Mouse (Mus musculus): ENCODE results near the gene Rab7b. TPM values are rescaled to one million over a fixed set of nuclear protein-coding genes. Genes with fewer than 3 reads are reported as not detected.

The Rab7b gene
- polyA plus RNA-seq, 1 experiment: 157 TPM

DNA sequence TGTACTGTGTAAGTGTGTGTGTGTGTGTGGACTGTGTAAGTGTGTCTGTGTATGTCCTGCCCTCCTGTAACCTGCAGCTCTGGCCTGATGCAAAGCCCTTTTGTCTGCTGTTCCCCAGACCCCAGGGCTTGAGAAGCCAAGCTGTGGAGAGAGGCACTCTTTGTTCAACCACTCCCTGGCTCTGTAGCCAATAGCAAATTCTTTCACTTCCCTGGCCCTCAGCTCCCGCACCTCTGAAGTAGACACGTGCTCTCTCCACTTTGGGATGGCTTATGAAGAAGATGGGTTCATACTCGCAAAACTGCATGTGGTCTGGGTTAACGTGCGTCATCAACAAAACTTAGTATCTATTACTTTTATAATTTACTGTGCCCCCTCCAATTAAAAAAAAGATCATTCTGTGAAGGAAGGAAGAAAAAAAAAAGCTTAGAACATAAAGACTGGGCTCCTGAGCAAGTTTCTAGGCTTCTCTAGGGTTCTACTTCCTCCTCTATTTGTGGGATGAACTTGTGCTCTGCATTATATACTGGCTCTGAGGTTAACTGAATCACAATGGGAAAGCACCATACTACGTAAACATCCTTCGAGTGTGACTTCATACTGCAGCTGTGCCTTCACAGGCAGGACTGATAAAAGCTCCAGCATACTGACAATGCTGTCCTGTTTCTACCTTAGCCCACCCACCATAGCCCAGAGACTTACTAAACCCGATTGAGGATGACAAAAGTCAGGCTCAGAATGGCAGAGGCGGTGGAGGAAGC lies 71.4 kb downstream of the Rab7b start:
- H3K4me3 ChIP-seq (ENCODE audit: insufficient read depth, low read length): no peak overlapping the region
- TF ChIP-seq POLR2A (IDR thresholded peaks at IDR 0.05; ENCODE audit: borderline replicate concordance, low read depth, low read length): no peak
- peaks cover 33% of the 10 kb centered on the region for H3K4me1 ChIP-seq (ENCODE audit: control insufficient read depth, insufficient read depth, low read length)
- peak overlapping the region; percentile 3; the same call in 1 of the 2 replicates for H3K27ac ChIP-seq (ENCODE audit: insufficient read depth, low read depth, low read length)

GRCm38 (mm10) chr1:131760428-131760820 lies 71.9 kb downstream of the Rab7b start:
- H3K4me3 ChIP-seq (ENCODE audit: insufficient read depth, low read length): no peak overlapping the region
- H3K4me1 ChIP-seq (ENCODE audit: control insufficient read depth, insufficient read depth, low read length): peaks cover 27% of the 10 kb centered on the region
- TF ChIP-seq CTCF (IDR thresholded peaks at IDR 0.05; ENCODE audit: low read depth, low read length): no peak
- TF ChIP-seq POLR2A (IDR thresholded peaks at IDR 0.05; ENCODE audit: borderline replicate concordance, low read depth, low read length): no peak
- peak overlapping the region; percentile 3; the same call in 1 of the 2 replicates for H3K27ac ChIP-seq (ENCODE audit: insufficient read depth, low read depth, low read length)

DNA sequence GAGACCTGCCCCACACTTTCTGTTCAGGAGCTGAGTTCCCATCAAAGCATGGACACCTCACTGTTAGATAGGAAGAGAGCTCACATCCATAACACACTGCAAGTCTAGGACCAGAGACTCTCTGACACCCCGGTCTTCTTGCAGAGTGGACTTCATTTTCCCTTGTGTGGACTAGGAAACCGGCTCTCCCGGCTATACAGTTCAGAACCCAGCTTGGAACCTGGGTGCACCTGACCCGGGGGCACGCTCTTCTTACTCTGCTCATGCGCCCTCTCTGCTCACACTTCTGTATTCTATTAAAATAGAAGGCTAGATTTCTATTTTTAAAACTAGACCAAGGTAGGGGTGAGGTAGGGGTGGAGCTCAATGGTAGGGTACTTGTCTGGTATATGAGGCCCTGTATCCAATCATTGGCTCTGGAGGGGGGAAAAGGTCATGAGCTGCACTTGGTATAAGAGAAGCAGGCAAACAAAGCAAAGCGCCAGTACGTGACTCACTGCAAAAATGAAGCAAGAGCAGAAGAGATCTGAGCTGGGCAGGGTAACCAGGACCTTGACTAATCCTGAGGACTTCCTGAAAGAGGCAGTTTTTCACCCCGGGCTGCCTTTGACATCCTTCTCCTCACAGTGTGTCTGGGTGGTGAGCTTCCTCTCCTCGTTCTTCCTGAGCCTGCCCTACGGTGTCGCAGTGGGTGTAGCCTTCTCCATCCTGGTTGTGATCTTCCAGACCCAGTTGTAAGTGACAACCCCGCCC lies 72.8 kb downstream of the Rab7b start:
- no peak for TF ChIP-seq POLR2A (IDR thresholded peaks at IDR 0.05; ENCODE audit: borderline replicate concordance, low read depth, low read length)
- H3K27ac ChIP-seq (ENCODE audit: insufficient read depth, low read depth, low read length): no peak overlapping the region

GRCm38 (mm10) chr1:131763683-131764082 lies 75.2 kb downstream of the Rab7b start:
- Histone ChIP-seq H3K27ac (ENCODE audit: insufficient read depth, low read depth, low read length) (no peak overlapping the region), H3K4me1 (ENCODE audit: control insufficient read depth, insufficient read depth, low read length) (peaks cover 25% of the 10 kb centered on the region), H3K4me3 (ENCODE audit: insufficient read depth, low read length) (no peak overlapping the region)
- TF ChIP-seq POLR2A (IDR thresholded peaks at IDR 0.05; ENCODE audit: borderline replicate concordance, low read depth, low read length) (no peak), CTCF (IDR thresholded peaks at IDR 0.05; ENCODE audit: low read depth, low read length) (no peak; the same call in 1 of the 2 replicates)

More for the DNA sequence above, 72.8 kb downstream of the Rab7b start:
- peaks cover 25% of the 10 kb centered on the region for H3K4me1 ChIP-seq (ENCODE audit: control insufficient read depth, insufficient read depth, low read length)
- H3K4me3 ChIP-seq (ENCODE audit: insufficient read depth, low read length): no peak overlapping the region

- no peak overlapping the region for H3K27ac ChIP-seq (ENCODE audit: insufficient read depth, low read depth, low read length)
- H3K4me3 ChIP-seq (ENCODE audit: insufficient read depth, low read length): no peak overlapping the region
- H3K4me1 ChIP-seq (ENCODE audit: control insufficient read depth, insufficient read depth, low read length): peaks cover 18% of the 10 kb centered on the region
- TF ChIP-seq CTCF (IDR thresholded peaks at IDR 0.05; ENCODE audit: low read depth, low read length) (no peak), POLR2A (IDR thresholded peaks at IDR 0.05; ENCODE audit: borderline replicate concordance, low read depth, low read length) (no peak)
Measured at GRCm38 (mm10) chr1:131764581-131765338, 76.3 kb downstream of the Rab7b start.

Other genes starting within 250 kb of the Rab7b start
- gene Srgap2, start 161.3 kb upstream of the Rab7b start, polyA plus RNA-seq (2012; ENCODE audit: insufficient read depth, insufficient read length, missing spikeins): 173 and 188 TPM in 2 replicates
- 3.0 and 4.2 TPM in 2 replicates for gene Fam72a, start 160.8 kb upstream of the Rab7b start, polyA plus RNA-seq (2012; ENCODE audit: insufficient read depth, insufficient read length, missing spikeins)
- not detected in 2 replicates for gene Avpr1b, start 89.5 kb upstream of the Rab7b start, polyA plus RNA-seq (2012; ENCODE audit: insufficient read depth, insufficient read length, missing spikeins)
- 1.1 and 1.7 TPM in 2 replicates for gene Ctse, start 50.4 kb upstream of the Rab7b start, polyA plus RNA-seq (2012; ENCODE audit: insufficient read depth, insufficient read length, missing spikeins)
- gene Slc26a9, start 55.3 kb downstream of the Rab7b start, polyA plus RNA-seq (2012; ENCODE audit: insufficient read depth, insufficient read length, missing spikeins): not detected in 2 replicates
- not detected in 2 replicates for gene Pm20d1, start 108.7 kb downstream of the Rab7b start, polyA plus RNA-seq (2012; ENCODE audit: insufficient read depth, insufficient read length, missing spikeins)
- 7.8 and 9.3 TPM in 2 replicates for gene Slc41a1, start 138.8 kb downstream of the Rab7b start, polyA plus RNA-seq (2012; ENCODE audit: insufficient read depth, insufficient read length, missing spikeins)
- 65.7 and 70.3 TPM in 2 replicates for gene Rab29, start 178.5 kb downstream of the Rab7b start, polyA plus RNA-seq (2012; ENCODE audit: insufficient read depth, insufficient read length, missing spikeins)
- gene Nucks1, start 221.8 kb downstream of the Rab7b start, polyA plus RNA-seq (2012; ENCODE audit: insufficient read depth, insufficient read length, missing spikeins): 70.7 and 77.0 TPM in 2 replicates